Mouse (Mus musculus) urinary bladder, postnatal 36 days (tissue): ENCODE measurements around the gene Pnrc2.

Experiments used
- DNase-seq, 2 experiments: peaks; one replicate each; pipeline ENCODE4 v3.0.0; 2022; ENCODE audit warnings: low spot score in 2 of 2, mixed read lengths in 1 of 2

Pnrc2 gene

GRCm38 (mm10) chr4:135872015-135872414, 1.6 kb downstream of the Pnrc2 start:
- DNase-seq = no peak

- no peak for DNase-seq
Measured at GRCm38 (mm10) chr4:135870227-135871023, 3.2 kb downstream of the Pnrc2 start.

GRCm38 (mm10) chr4:135868996-135869395, 4.7 kb downstream of the Pnrc2 start:
- no peak for DNase-seq

- no peak for DNase-seq
Measured at GRCm38 (mm10) chr4:135857597-135858186, 16.0 kb downstream of the Pnrc2 start.

- peak; percentile 45 to 57 for DNase-seq
Measured at GRCm38 (mm10) chr4:135856223-135857091, 17.2 kb downstream of the Pnrc2 start.

GRCm38 (mm10) chr4:135855536-135856222, 18.0 kb downstream of the Pnrc2 start, which contains the start of gene Srsf10:
Gene Srsf10, plus strand, starts transcription at chr4:135855747.
- DNase-seq = peak; percentile 84 to 95

- no peak for DNase-seq
Measured at GRCm38 (mm10) chr4:135855080-135855479, 18.6 kb downstream of the Pnrc2 start.

- DNase-seq = no peak
Measured at GRCm38 (mm10) chr4:135854630-135855029, 19.0 kb downstream of the Pnrc2 start.

GRCm38 (mm10) chr4:135853987-135854546, 19.6 kb downstream of the Pnrc2 start:
- no peak for DNase-seq

- no peak for DNase-seq
Measured at GRCm38 (mm10) chr4:135851942-135852341, 21.7 kb downstream of the Pnrc2 start.

- DNase-seq = no peak
Measured at GRCm38 (mm10) chr4:135850411-135851095, 23.1 kb downstream of the Pnrc2 start.

GRCm38 (mm10) chr4:135847581-135847980, 26.1 kb downstream of the Pnrc2 start:
- DNase-seq = no peak

GRCm38 (mm10) chr4:135844400-135844799, 29.2 kb downstream of the Pnrc2 start:
- no peak for DNase-seq

GRCm38 (mm10) chr4:135839293-135840011, 34.2 kb downstream of the Pnrc2 start:
- DNase-seq = no peak

- DNase-seq = no peak
Measured at GRCm38 (mm10) chr4:135838925-135839292, 34.7 kb downstream of the Pnrc2 start.

GRCm38 (mm10) chr4:135834124-135834717, 39.4 kb downstream of the Pnrc2 start:
- DNase-seq = no peak

GRCm38 (mm10) chr4:135833301-135834123, 40.1 kb downstream of the Pnrc2 start:
- no peak for DNase-seq

- DNase-seq = peak in 1 of 2 experiments; percentile 42
Measured at GRCm38 (mm10) chr4:135832070-135832469, 41.6 kb downstream of the Pnrc2 start.

- peak; percentile 24 to 61 for DNase-seq
Measured at GRCm38 (mm10) chr4:135828491-135828890, 45.2 kb downstream of the Pnrc2 start.
